Mouse (Mus musculus) megakaryocyte, embryonic 14.5 days (primary cell): ENCODE results near the gene Arhgap42.

ENCODE experiments used
- FLI1 ChIP-seq: IDR thresholded peaks from 2 replicates; pipeline ENCODE4 v1.6.1; 2012; ENCODE audit warnings: low read length, inconsistent platforms, mixed read lengths
- GATA1 ChIP-seq: IDR thresholded peaks from 3 replicates; pipeline ENCODE4 v1.6.1; 2012; ENCODE audit warnings: mixed read lengths, low read length, inconsistent platforms, borderline replicate concordance

- TF ChIP-seq GATA1 (no peak), FLI1 (no peak)
Measured at GRCm38 (mm10) chr9:9093096-9093495, 145.8 kb downstream of the Arhgap42 start.
